In genomic region chr10:19991866-19992252, GRCm38 (mm10) we compare ENCODE assay signal across 14 mouse cellular contexts. TPM values are rescaled to one million over a fixed set of nuclear protein-coding genes. Genes with fewer than 3 reads are reported as not detected.
DNase-seq lines count a peak whose midpoint lies in the region; ATAC-seq lines count a peak whose summit lies in the region.
"Had no signal": no experiment of that assay in that cellular context is flagged by ENCODE, and none has a peak within 500 bp of the region (broad histone marks: within the 10 kb centered on the region; RNA-seq: fewer than 3 reads in every experiment).

No protein-coding gene starts in this region.

- H3K27ac ChIP-seq in hindbrain, embryonic 16.5 days (ENCODE audit: low read depth, low read length) = no peak overlapping the region
- H3K27ac ChIP-seq: forebrain, embryonic 12.5 days; hindbrain, embryonic 15.5 days; liver, embryonic 15.5 days had no signal

- WGBS in hindbrain, embryonic 16.5 days = 47% methylated on average over 3 of the region's 3 CpGs

- H3K27me3 ChIP-seq in hindbrain, embryonic 16.5 days (replicated peaks; ENCODE audit: control insufficient read depth, insufficient read depth, low read length) = no peaks in the 10 kb centered on the region
- H3K27me3 ChIP-seq: forebrain, embryonic 12.5 days; hindbrain, embryonic 15.5 days; liver, embryonic 15.5 days had no signal

- DNase-seq in 3T3-L1 (ENCODE audit: low read depth, low spot score) = peak; percentile 55
- DNase-seq in A20 (ENCODE audit: low read depth, low spot score) = peak; percentile 86
- peak; percentile 45 for DNase-seq in c-Kit-positive CD71-negative TER-119-negative erythroid progenitor cells, embryonic 14.5 days (ENCODE audit: low read depth)
- DNase-seq in spleen, adult 18-20 months = peak; percentile 50 to 54
- DNase-seq in cerebellum, adult 18-20 months = no peak
- DNase-seq in cerebellum, adult 9-11 months = no peak
- DNase-seq: adrenal gland, postnatal 10 days; cerebellum, postnatal 25 days; layer of hippocampus, adult 9-11 months; right cerebral cortex, postnatal 4 days had no signal

- no peaks in the 10 kb centered on the region for H3K4me1 ChIP-seq in hindbrain, embryonic 16.5 days (ENCODE audit: control insufficient read depth, insufficient read depth, low read depth, low read length)
- H3K4me1 ChIP-seq: forebrain, embryonic 12.5 days; hindbrain, embryonic 15.5 days had no signal

- no peak overlapping the region for H3K4me3 ChIP-seq in hindbrain, embryonic 16.5 days (ENCODE audit: low read length)
- H3K4me3 ChIP-seq: forebrain, embryonic 12.5 days; hindbrain, embryonic 15.5 days; liver, embryonic 15.5 days had no signal

- no peaks in the 10 kb centered on the region for H3K36me3 ChIP-seq in hindbrain, embryonic 16.5 days (ENCODE audit: control insufficient read depth, insufficient read depth, low read length)
- H3K36me3 ChIP-seq: forebrain, embryonic 12.5 days; hindbrain, embryonic 15.5 days; liver, embryonic 15.5 days had no signal

- no peaks in the 10 kb centered on the region for H3K9me3 ChIP-seq in hindbrain, embryonic 16.5 days (ENCODE audit: control insufficient read depth, low read length)
- H3K9me3 ChIP-seq: forebrain, embryonic 12.5 days; hindbrain, embryonic 15.5 days; liver, embryonic 15.5 days had no signal

- no peak overlapping the region for H3K4me2 ChIP-seq in hindbrain, embryonic 16.5 days (ENCODE audit: low read length)
- H3K4me2 ChIP-seq: forebrain, embryonic 12.5 days; hindbrain, embryonic 15.5 days; liver, embryonic 15.5 days had no signal

- no peak overlapping the region for H3K9ac ChIP-seq in hindbrain, embryonic 16.5 days (ENCODE audit: low read depth, low read length)
- H3K9ac ChIP-seq: forebrain, embryonic 12.5 days; hindbrain, embryonic 15.5 days; liver, embryonic 15.5 days had no signal

- ATAC-seq in hindbrain, embryonic 16.5 days = no peak

RNA-seq across cellular contexts. Expression of gene Map3k5, which starts 57.6 kb away (rescaled TPM):
- polyA plus RNA-seq in hindbrain, embryonic 16.5 days (2015; fragmentation: Nextera tagmentation; extraction: Ambion mirVana) = 1.0 and 1.2 TPM in 2 replicates

Comparison
In these comparisons a context has a peak if more than half of its experiments do, and no peak if none do; other contexts are left out.
1. DNase-seq: peak in 3T3-L1 (single experiment), A20 (single experiment), c-Kit-positive CD71-negative TER-119-negative erythroid progenitor cells, embryonic 14.5 days (single experiment) and spleen, adult 18-20 months (2 of 2); none in cerebellum, adult 18-20 months (0 of 2) and cerebellum, adult 9-11 months (single experiment).